Mouse (Mus musculus) MEL (cell line): ENCODE results near the gene Samd14.

Experiments
- BHLHE40 ChIP-seq: IDR thresholded peaks from 2 replicates; pipeline ENCODE4 v1.6.1; 2012; ENCODE audit warnings: low read depth, mild to moderate bottlenecking, inconsistent platforms, low read length, improper control_type of control experiment, borderline replicate concordance
- CTCF ChIP-seq, 3 experiments: IDR thresholded peaks in 2 of 3; conservative IDR thresholded peaks in 1 of 3; 2 replicates each; pipeline ENCODE4 v1.5.1; 2011 to 2012; ENCODE audit warnings: low read length in 3 of 3, low read depth in 2 of 3, mild to moderate bottlenecking in 2 of 3, improper control_type of control experiment in 1 of 3, inconsistent platforms in 1 of 3, mixed read lengths in 1 of 3, moderate library complexity in 1 of 3; ENCODE audit not compliant: control insufficient read depth in 1 of 3, insufficient read depth in 1 of 3, poor library complexity in 1 of 3, severe bottlenecking in 1 of 3
- MAFK ChIP-seq: IDR thresholded peaks from 2 replicates; pipeline ENCODE4 v1.6.1; 2011; ENCODE audit warnings: low read depth, mild to moderate bottlenecking, low read length, improper control_type of control experiment, borderline replicate concordance
- MEF2A ChIP-seq: IDR thresholded peaks from 2 replicates; pipeline ENCODE4 v1.6.1; 2014; ENCODE audit warnings: low read depth, mild to moderate bottlenecking, inconsistent platforms, low read length, improper control_type of control experiment; ENCODE audit not compliant: poor library complexity, insufficient replicate concordance, severe bottlenecking; ENCODE audit errors: extremely low read depth
- POLR2A ChIP-seq, 2 experiments: IDR thresholded peaks; 2 replicates each; pipeline ENCODE4 v1.6.1; 2011 to 2012; ENCODE audit warnings: low read length in 2 of 2, mild to moderate bottlenecking in 2 of 2, control low read depth in 1 of 2, improper control_type of control experiment in 1 of 2, low read depth in 1 of 2, moderate library complexity in 1 of 2; ENCODE audit not compliant: control insufficient read depth in 1 of 2, insufficient read depth in 1 of 2, poor library complexity in 1 of 2
- SIN3A ChIP-seq: IDR thresholded peaks from 2 replicates; pipeline ENCODE4 v1.6.1; 2012; ENCODE audit warnings: low read length, improper control_type of control experiment, inconsistent platforms

GRCm38 (mm10) chr11:95040491-95041138, 30.9 kb downstream of the Samd14 start:
- TF ChIP-seq POLR2A (IDR thresholded peaks at IDR 0.05; ENCODE audit: control insufficient read depth in 1 of 2, insufficient read depth in 1 of 2, low read depth in 1 of 2, low read length in 2 of 2, poor library complexity in 1 of 2): no peak
- TF ChIP-seq CTCF (IDR thresholded peaks at IDR 0.05 in 2 of 3, conservative IDR thresholded peaks at IDR 0.05 in 1 of 3; ENCODE audit: control insufficient read depth in 1 of 3, insufficient read depth in 1 of 3, low read depth in 2 of 3, low read length in 3 of 3, poor library complexity in 1 of 3, severe bottlenecking in 1 of 3): no peak
- no peak for TF ChIP-seq MEF2A
- no peak for TF ChIP-seq MAFK
- TF ChIP-seq BHLHE40: no peak
- TF ChIP-seq SIN3A: no peak
